Mouse (Mus musculus) embryonic facial prominence, embryonic 11.5 days (tissue): ENCODE measurements around the gene Epha2. TPM values are rescaled to one million over a fixed set of nuclear protein-coding genes. Genes with fewer than 3 reads are reported as not detected.
A peak's percentile ranks its signal among the peaks of the same experiment; 100 is the strongest.

Experiments
- ATAC-seq: fragments of 200-750 bp; cut with Nextera tagmentation; replicated peaks from 2 replicates; pipeline ENCODE4 v1.8.0; 2017; ENCODE audit warnings: low read depth; ENCODE audit not compliant: insufficient number of reproducible peaks, low FRiP score, low TSS enrichment
- DNase-seq: peaks from one replicate; pipeline ENCODE4 v3.0.0-alpha.2; 2015; ENCODE audit warnings: low spot score
- H3K27ac ChIP-seq: fragments of 300-500 bp; sonication (generic); replicated peaks from 2 replicates; pipeline ENCODE4 v1.5.1; 2014; ENCODE audit warnings: mild to moderate bottlenecking, low read depth, low read length, control low read depth
- H3K27me3 ChIP-seq: fragments of 300-500 bp; sonication (generic); 2 replicates; pipeline ENCODE4 v1.6.1; 2014; ENCODE audit warnings: mild to moderate bottlenecking, low read length, moderate library complexity, mixed read lengths; ENCODE audit not compliant: control insufficient read depth, insufficient read depth
- H3K36me3 ChIP-seq: fragments of 300-500 bp; sonication (generic); replicated peaks from 2 replicates; pipeline ENCODE4 v1.6.1; 2014; ENCODE audit warnings: low read depth, mild to moderate bottlenecking, low read length, moderate library complexity, mixed read lengths; ENCODE audit not compliant: control insufficient read depth, insufficient read depth
- H3K4me1 ChIP-seq: fragments of 300-500 bp; sonication (generic); 2 replicates; pipeline ENCODE4 v1.6.1; 2014; ENCODE audit warnings: low read length, mixed read lengths; ENCODE audit not compliant: control insufficient read depth, insufficient read depth
- H3K4me2 ChIP-seq: fragments of 300-500 bp; sonication (generic); 2 replicates; pipeline ENCODE4 v1.6.1; 2014; ENCODE audit warnings: low read depth, mild to moderate bottlenecking, control low read depth, low read length, moderate library complexity
- H3K4me3 ChIP-seq: fragments of 300-500 bp; sonication (generic); 2 replicates; pipeline ENCODE4 v1.5.1; 2014; ENCODE audit warnings: low read depth, low read length, control low read depth
- H3K9ac ChIP-seq: fragments of 300-500 bp; sonication (generic); replicated peaks from 2 replicates; pipeline ENCODE4 v1.6.1; 2014; ENCODE audit warnings: mild to moderate bottlenecking, control low read depth, low read length
- H3K9me3 ChIP-seq: fragments of 300-500 bp; sonication (generic); replicated peaks from 2 replicates; pipeline ENCODE4 v1.6.1; 2016; ENCODE audit warnings: mild to moderate bottlenecking, low read length, inconsistent platforms, mixed read lengths; ENCODE audit not compliant: control insufficient read depth
- WGBS: fragments of 180-500 bp; shearing (Covaris S2); extraction: QIAGEN DNeasy Blood & Tissue Kit; methylation state at CpG from one replicate; pipeline ENCODE4 v1.1.7; 2014; 5-methylcytosine and 5-hydroxymethylcytosine counted together
- polyA plus RNA-seq: library from polyadenylated mRNA; unstranded; fragments of >200 nt; fragmentation: Nextera tagmentation; extraction: Ambion mirVana; gene quantifications from 2 replicates; pipeline ENCODE4 v1.2.1, GENCODE M21; 2014

Epha2 gene
- polyA plus RNA-seq, 1 experiment from 2014 or later, result 1.0 TPM

GRCm38 (mm10) chr4:141265979-141266637 is 34.9 kb upstream of the Epha2 start:
- H3K36me3 ChIP-seq, result no peaks in the 10 kb centered on the region
- peak; percentile 1 for DNase-seq
- H3K4me1 ChIP-seq, result no peaks in the 10 kb centered on the region
- H3K4me3 ChIP-seq, result no peak overlapping the region
- H3K27me3 ChIP-seq, result no peaks in the 10 kb centered on the region; the same call in 1 of the 2 replicates
- H3K9ac ChIP-seq, result no peak overlapping the region
- no peak for ATAC-seq
- no peaks in the 10 kb centered on the region; the same call in 1 of the 2 replicates for H3K9me3 ChIP-seq
- WGBS, result 81% methylated on average over 3 of the region's 3 CpGs
- no peak overlapping the region for H3K4me2 ChIP-seq
- H3K27ac ChIP-seq, result no peak overlapping the region

GRCm38 (mm10) chr4:141267250-141267649 is 33.8 kb upstream of the Epha2 start:
- Histone ChIP-seq H3K9ac (no peak overlapping the region), H3K27me3 (no peaks in the 10 kb centered on the region; the same call in 1 of the 2 replicates), H3K4me2 (no peak overlapping the region), H3K27ac (no peak overlapping the region), H3K9me3 (no peaks in the 10 kb centered on the region; the same call in 1 of the 2 replicates), H3K4me3 (no peak overlapping the region), H3K4me1 (0 out of 2 replicates have a peak, but pooled peaks cover 3% of the 10 kb centered on the region), H3K36me3 (no peaks in the 10 kb centered on the region)
- ATAC-seq (no peak), DNase-seq (no peak)
- 82% methylated on average over 3 of the region's 3 CpGs for WGBS

- WGBS, result 43% methylated on average over 9 of the region's 9 CpGs
- no peak for ATAC-seq
- Histone ChIP-seq H3K4me3 (no peak overlapping the region), H3K27ac (no peak overlapping the region), H3K36me3 (no peaks in the 10 kb centered on the region), H3K4me2 (no peak overlapping the region), H3K9me3 (no peaks in the 10 kb centered on the region; the same call in 1 of the 2 replicates), H3K4me1 (peaks cover 3% of the 10 kb centered on the region; the same call in 1 of the 2 replicates), H3K9ac (no peak overlapping the region), H3K27me3 (no peaks in the 10 kb centered on the region; the same call in 1 of the 2 replicates)
- peak; percentile 74 for DNase-seq
Observed at GRCm38 (mm10) chr4:141267837-141268236, 33.2 kb upstream of the Epha2 start.

- H3K27ac ChIP-seq, result no peak overlapping the region
- DNase-seq, result no peak
- 80% methylated on average over 4 of the region's 4 CpGs for WGBS
- H3K4me3 ChIP-seq, result no peak overlapping the region
- H3K4me1 ChIP-seq, result peaks cover 5% of the 10 kb centered on the region; the same call in 1 of the 2 replicates
- H3K9me3 ChIP-seq, result no peaks in the 10 kb centered on the region; the same call in 1 of the 2 replicates
- H3K4me2 ChIP-seq, result no peak overlapping the region
- H3K36me3 ChIP-seq, result no peaks in the 10 kb centered on the region
- no peak for ATAC-seq
- H3K9ac ChIP-seq, result no peak overlapping the region
- H3K27me3 ChIP-seq, result no peaks in the 10 kb centered on the region; the same call in 1 of the 2 replicates
Observed at GRCm38 (mm10) chr4:141268350-141268749, 32.7 kb upstream of the Epha2 start.

- H3K4me1 ChIP-seq, result peaks cover 5% of the 10 kb centered on the region; the same call in 1 of the 2 replicates
- no peak for ATAC-seq
- no peak overlapping the region for H3K9ac ChIP-seq
- no peaks in the 10 kb centered on the region; the same call in 1 of the 2 replicates for H3K9me3 ChIP-seq
- H3K27me3 ChIP-seq, result no peaks in the 10 kb centered on the region; the same call in 1 of the 2 replicates
- WGBS, result 88% methylated on average over 6 of the region's 6 CpGs
- no peak overlapping the region for H3K4me3 ChIP-seq
- DNase-seq, result no peak
- no peak overlapping the region for H3K27ac ChIP-seq
- H3K36me3 ChIP-seq, result no peaks in the 10 kb centered on the region
- no peak overlapping the region for H3K4me2 ChIP-seq
Observed at GRCm38 (mm10) chr4:141269080-141269479, 32.0 kb upstream of the Epha2 start.

GRCm38 (mm10) chr4:141270201-141270940 is 30.7 kb upstream of the Epha2 start:
- Histone ChIP-seq H3K36me3 (no peaks in the 10 kb centered on the region), H3K9ac (no peak overlapping the region), H3K4me3 (no peak overlapping the region), H3K4me1 (peaks cover 5% of the 10 kb centered on the region; the same call in 1 of the 2 replicates), H3K9me3 (no peaks in the 10 kb centered on the region; the same call in 1 of the 2 replicates), H3K27me3 (no peaks in the 10 kb centered on the region; the same call in 1 of the 2 replicates), H3K4me2 (no peak overlapping the region), H3K27ac (no peak overlapping the region)
- 62% methylated on average over 15 of the region's 15 CpGs for WGBS
- DNase-seq (no peak), ATAC-seq (no peak)

GRCm38 (mm10) chr4:141271228-141271627 is 29.8 kb upstream of the Epha2 start:
- no peak overlapping the region for H3K27ac ChIP-seq
- 70% methylated on average over 7 of the region's 7 CpGs for WGBS
- no peak for ATAC-seq

More at GRCm38 (mm10) chr4:141271228-141271627, 29.8 kb upstream of the Epha2 start:
- Histone ChIP-seq H3K4me3 (no peak overlapping the region), H3K9me3 (no peaks in the 10 kb centered on the region; the same call in 1 of the 2 replicates), H3K4me2 (no peak overlapping the region), H3K36me3 (no peaks in the 10 kb centered on the region), H3K4me1 (peaks cover 5% of the 10 kb centered on the region; the same call in 1 of the 2 replicates), H3K27me3 (no peaks in the 10 kb centered on the region; the same call in 1 of the 2 replicates), H3K9ac (no peak overlapping the region)
- DNase-seq, result no peak
